8 mouse cellular contexts compared by ENCODE assay signal in genomic region chr17:12916588-12917380, GRCm38 (mm10). TPM values are rescaled to one million over a fixed set of nuclear protein-coding genes. Genes with fewer than 3 reads are reported as not detected.
DNase-seq lines count a peak whose midpoint lies in the region; ATAC-seq and TF ChIP-seq lines count a peak whose summit lies in the region.

No protein-coding gene starts in this region.

- peak overlapping the region; percentile 99 for H3K9ac ChIP-seq in heart, embryonic 16.5 days (ENCODE audit: low read length)
- H3K9ac ChIP-seq in CH12.LX (ENCODE audit: insufficient read depth, low read depth): peak overlapping the region; percentile 92
- H3K9ac ChIP-seq in heart, postnatal 0 days (replicated peaks; ENCODE audit: low read depth, low read length): peak overlapping the region; percentile 94
- peak overlapping the region; percentile 100 for H3K9ac ChIP-seq in liver, embryonic 11.5 days (ENCODE audit: low read depth, low read length)

- peak; percentile 30 for ATAC-seq in heart, embryonic 16.5 days (replicated peaks; ENCODE audit: extremely low read depth, insufficient read depth, low FRiP score)
- peak; percentile 32 for ATAC-seq in heart, postnatal 0 days (ENCODE audit: insufficient read depth, low read depth)
- peak; percentile 77 for ATAC-seq in liver, embryonic 11.5 days (replicated peaks; ENCODE audit: low FRiP score)

- dilution Hi-C loops in CH12.LX (cut with MboI; ENCODE audit: extremely low pct_ligation_motif_present, extremely low pct_unique_long_range_greater_than_20kb, low sequenced_read_pairs): no loop called here

- H3K79me2 ChIP-seq in CH12.LX (replicated peaks; ENCODE audit: control insufficient read depth, extremely low read depth, insufficient read depth, poor library complexity, severe bottlenecking) (peaks cover 59% of the 10 kb centered on the region), myocyte (ENCODE audit: control insufficient read depth, insufficient read depth) (peaks cover 60% of the 10 kb centered on the region)

- no peak for TF ChIP-seq RAD21 in CH12.LX (IDR thresholded peaks at IDR 0.05; ENCODE audit: low read depth, low read length)

- TF ChIP-seq POLR2A in CH12.LX (IDR thresholded peaks at IDR 0.05; ENCODE audit: low read depth, low read length): no peak; the same call in 1 of the 2 replicates
- TF ChIP-seq POLR2A in myocyte (IDR thresholded peaks at IDR 0.05; ENCODE audit: insufficient read length, low read depth): no peak

- peak overlapping the region; percentile 95 for H3K4me3 ChIP-seq in heart, embryonic 16.5 days (ENCODE audit: low read length)
- H3K4me3 ChIP-seq in CH12.LX (replicated peaks in 1 of 3; ENCODE audit: low read depth in 2 of 3, low read length in 2 of 3, poor library complexity in 1 of 3) (peak overlapping the region; percentile 78 to 94 (median 90)), myocyte (peak overlapping the region; percentile 95)
- H3K4me3 ChIP-seq in heart, postnatal 0 days (ENCODE audit: low read depth, low read length): peak overlapping the region; percentile 82
- H3K4me3 ChIP-seq in liver, embryonic 11.5 days (ENCODE audit: low read depth, low read length): peak overlapping the region; percentile 93

- H3K36me3 ChIP-seq in heart, embryonic 16.5 days (ENCODE audit: control insufficient read depth, insufficient read depth): peaks cover 45% of the 10 kb centered on the region
- peaks cover 39 to 59% of the 10 kb centered on the region in 2 experiments for H3K36me3 ChIP-seq in CH12.LX (replicated peaks in 1 of 2; ENCODE audit: control insufficient read depth in 1 of 2, insufficient read depth in 1 of 2, low read length in 1 of 2)
- H3K36me3 ChIP-seq in heart, postnatal 0 days (replicated peaks; ENCODE audit: control insufficient read depth, insufficient read depth, low read length): peaks cover 50% of the 10 kb centered on the region
- peaks cover 39% of the 10 kb centered on the region for H3K36me3 ChIP-seq in liver, embryonic 11.5 days (ENCODE audit: control insufficient read depth, insufficient read depth, low read length)
- H3K36me3 ChIP-seq in myocyte (ENCODE audit: control insufficient read depth, insufficient read depth): peaks cover 46% of the 10 kb centered on the region

- in situ Hi-C loops in CH12.LX (cut with MboI; ENCODE audit: low pct_ligation_motif_present, low pct_unique_long_range_greater_than_20kb, low sequenced_read_pairs): loop anchor here (5.0 kb wide), 1 partner anchor 34 kb away; no protein-coding TSS in a partner anchor

- under 1% methylated on average over 40 of the region's 40 CpGs for WGBS in heart, embryonic 16.5 days
- WGBS in heart, postnatal 0 days: under 1% methylated on average over 40 of the region's 40 CpGs
- under 1% methylated on average over 40 of the region's 40 CpGs for WGBS in liver, embryonic 11.5 days

- H3ac ChIP-seq in myocyte (ENCODE audit: control insufficient read depth, insufficient read length): peak overlapping the region; percentile 72

- H3K9me3 ChIP-seq in heart, embryonic 16.5 days (replicated peaks; ENCODE audit: control insufficient read depth, low read length): no peaks in the 10 kb centered on the region
- H3K9me3 ChIP-seq in CH12.LX (replicated peaks; ENCODE audit: low read length): no peaks in the 10 kb centered on the region
- no peaks in the 10 kb centered on the region for H3K9me3 ChIP-seq in heart, postnatal 0 days (replicated peaks; ENCODE audit: control insufficient read depth, low read length)
- H3K9me3 ChIP-seq in liver, embryonic 11.5 days (ENCODE audit: control insufficient read depth, low read length): no peaks in the 10 kb centered on the region

- no peak for DNase-seq in heart, adult 18-20 months
- peak; percentile 41 for DNase-seq in CH12.LX (ENCODE audit: extremely low read depth)
- peak; percentile 65 for DNase-seq in c-Kit-negative CD71-positive TER-119-positive erythroid progenitor cells, embryonic 14.5 days (ENCODE audit: low read depth, low spot score)
- DNase-seq in heart, postnatal 0 days (ENCODE audit: low spot score): peak; percentile 30
- DNase-seq in liver, embryonic 11.5 days (ENCODE audit: low spot score): no peak
- no peak for DNase-seq in cerebellum, postnatal 10 days

- peak overlapping the region; percentile 93 for H3K27ac ChIP-seq in heart, embryonic 16.5 days (ENCODE audit: low read length)
- peak overlapping the region; percentile 72 for H3K27ac ChIP-seq in CH12.LX (ENCODE audit: insufficient read depth, low read depth)
- peak overlapping the region; percentile 94 for H3K27ac ChIP-seq in heart, postnatal 0 days (ENCODE audit: low read depth)
- peak overlapping the region; percentile 95 for H3K27ac ChIP-seq in liver, embryonic 11.5 days (ENCODE audit: low read depth, low read length)

- peaks cover 13% of the 10 kb centered on the region for H3K4me1 ChIP-seq in heart, embryonic 16.5 days (ENCODE audit: control insufficient read depth, insufficient read depth, low read length)
- H3K4me1 ChIP-seq in CH12.LX (ENCODE audit: control insufficient read depth in 1 of 2, insufficient read depth in 2 of 2): peaks cover 3 to 51% of the 10 kb centered on the region in 2 experiments; a peak in 3 of 4 replicates
- H3K4me1 ChIP-seq in heart, postnatal 0 days (ENCODE audit: control insufficient read depth, insufficient read depth): peaks cover 7% of the 10 kb centered on the region
- H3K4me1 ChIP-seq in liver, embryonic 11.5 days (replicated peaks; ENCODE audit: control insufficient read depth, insufficient read depth, low read length): peaks cover 4% of the 10 kb centered on the region; the same call in 1 of the 2 replicates

- no peak for TF ChIP-seq EP300 in CH12.LX (IDR thresholded peaks at IDR 0.05; ENCODE audit: low read length)
- 0 out of 2 replicates have a peak, but pooled peaks have one; percentile 15 for TF ChIP-seq EP300 in heart, postnatal 0 days (IDR thresholded peaks at IDR 0.05; ENCODE audit: low read depth)

- TF ChIP-seq CTCF in CH12.LX (conservative IDR thresholded peaks at IDR 0.05 in 1 of 2, IDR thresholded peaks at IDR 0.05 in 1 of 2; ENCODE audit: low read depth in 2 of 2, low read length in 2 of 2): no peak
- no peak for TF ChIP-seq CTCF in heart, postnatal 0 days (IDR thresholded peaks at IDR 0.05; ENCODE audit: low read depth)

- H3K27me3 ChIP-seq in heart, embryonic 16.5 days (ENCODE audit: control insufficient read depth, insufficient read depth, low read length): no peaks in the 10 kb centered on the region
- no peaks in the 10 kb centered on the region for H3K27me3 ChIP-seq in CH12.LX (replicated peaks)
- no peaks in the 10 kb centered on the region for H3K27me3 ChIP-seq in heart, postnatal 0 days (ENCODE audit: control insufficient read depth, insufficient read depth, low read length)
- H3K27me3 ChIP-seq in liver, embryonic 11.5 days (replicated peaks; ENCODE audit: control insufficient read depth, insufficient read depth, low read length): no peaks in the 10 kb centered on the region
- no peaks in the 10 kb centered on the region for H3K27me3 ChIP-seq in myocyte (ENCODE audit: control insufficient read depth, insufficient read depth, insufficient read length)

- H3K4me2 ChIP-seq in heart, embryonic 16.5 days (ENCODE audit: low read depth, low read length): peak overlapping the region; percentile 91
- H3K4me2 ChIP-seq in CH12.LX (ENCODE audit: insufficient read depth, low read depth, poor library complexity, severe bottlenecking) (peak overlapping the region; percentile 42; the same call in 1 of the 2 replicates), myocyte (ENCODE audit: low read depth) (peak overlapping the region; percentile 84)
- peak overlapping the region; percentile 81 for H3K4me2 ChIP-seq in heart, postnatal 0 days (ENCODE audit: low read depth, low read length)
- H3K4me2 ChIP-seq in liver, embryonic 11.5 days: peak overlapping the region; percentile 66

RNA-seq across cellular contexts. Expression of gene Mrpl18, which starts 0.6 kb away (rescaled TPM):
- 191 and 213 TPM in 2 replicates for polyA plus RNA-seq in heart, embryonic 16.5 days (2015; fragmentation: Nextera tagmentation; extraction: Ambion mirVana)
- 100 to 1,000 TPM; 163 to 179 TPM for total RNA-seq in heart, adult 18-20 months (2021)
- total RNA-seq in CH12.LX (2012; rRNA removed) (132 and 184 TPM in 2 replicates), CH12.LX (2014; rRNA removed) (197 and 223 TPM in 2 replicates)
- polyA plus RNA-seq in CH12.LX (2012; ENCODE audit: insufficient read length, low read depth) (150 and 153 TPM in 2 replicates), myocyte (2012; fragmentation: generic; extraction: Trizol) (64.1 TPM)
- total RNA-seq in heart, postnatal 0 days (2014; rRNA removed; ENCODE audit: low replicate concordance): 77.5 and 154 TPM in 2 replicates
- 269 and 276 TPM in 2 replicates for polyA plus RNA-seq in heart, postnatal 0 days (2015; fragmentation: Nextera tagmentation; extraction: Ambion mirVana)
- polyA plus RNA-seq in liver, embryonic 11.5 days (2014; fragmentation: Nextera tagmentation; extraction: Ambion mirVana): 256 and 263 TPM in 2 replicates

RNA-seq across cellular contexts. Expression of gene Tcp1, which starts 1.3 kb away (rescaled TPM):
- polyA plus RNA-seq in heart, embryonic 16.5 days (2015; fragmentation: Nextera tagmentation; extraction: Ambion mirVana): 304 and 341 TPM in 2 replicates
- 100 to 1,000 TPM; 191 to 206 TPM for total RNA-seq in heart, adult 18-20 months (2021)
- total RNA-seq in CH12.LX (2012; rRNA removed) (540 and 569 TPM in 2 replicates), CH12.LX (2014; rRNA removed) (951 and 1,060 TPM in 2 replicates)
- polyA plus RNA-seq in CH12.LX (2012; ENCODE audit: insufficient read length, low read depth) (560 and 726 TPM in 2 replicates), myocyte (2012; fragmentation: generic; extraction: Trizol) (237 TPM)
- 330 and 467 TPM in 2 replicates for total RNA-seq in heart, postnatal 0 days (2014; rRNA removed; ENCODE audit: low replicate concordance)
- 245 and 252 TPM in 2 replicates for polyA plus RNA-seq in heart, postnatal 0 days (2015; fragmentation: Nextera tagmentation; extraction: Ambion mirVana)
- polyA plus RNA-seq in liver, embryonic 11.5 days (2014; fragmentation: Nextera tagmentation; extraction: Ambion mirVana): 549 and 610 TPM in 2 replicates

RNA-seq across cellular contexts. Expression of gene Pnldc1, which starts 6.8 kb away (rescaled TPM):
- 0.47 and 1.2 TPM in 2 replicates for polyA plus RNA-seq in heart, embryonic 16.5 days (2015; fragmentation: Nextera tagmentation; extraction: Ambion mirVana)
- under 1 TPM; 0.18 to 0.74 TPM for total RNA-seq in heart, adult 18-20 months (2021)
- total RNA-seq in CH12.LX (2012; rRNA removed) (0.25 and 0.84 TPM in 2 replicates), CH12.LX (2014; rRNA removed) (0.11 and 0.19 TPM in 2 replicates)
- polyA plus RNA-seq in CH12.LX (2012; ENCODE audit: insufficient read length, low read depth) (0.90 and 1.2 TPM in 2 replicates), myocyte (2012; fragmentation: generic; extraction: Trizol) (0.05 TPM)
- total RNA-seq in heart, postnatal 0 days (2014; rRNA removed; ENCODE audit: low replicate concordance): 0.43 TPM in 1 of 2 replicates, not detected in the other
- polyA plus RNA-seq in heart, postnatal 0 days (2015; fragmentation: Nextera tagmentation; extraction: Ambion mirVana): 0.38 and 0.45 TPM in 2 replicates
- polyA plus RNA-seq in liver, embryonic 11.5 days (2014; fragmentation: Nextera tagmentation; extraction: Ambion mirVana): 1.8 and 1.9 TPM in 2 replicates

RNA-seq across cellular contexts. Expression of gene Acat3, which starts 23.6 kb away (rescaled TPM):
- 0.30 and 0.33 TPM in 2 replicates for polyA plus RNA-seq in heart, embryonic 16.5 days (2015; fragmentation: Nextera tagmentation; extraction: Ambion mirVana)
- not detected for total RNA-seq in heart, adult 18-20 months (2021)
- 12.7 and 14.7 TPM in 2 replicates for total RNA-seq in CH12.LX (2012; rRNA removed)
- 0.31 and 1.4 TPM in 2 replicates for total RNA-seq in CH12.LX (2014; rRNA removed)
- 0.77 and 1.00 TPM in 2 replicates for polyA plus RNA-seq in CH12.LX (2012; ENCODE audit: insufficient read length, low read depth)
- total RNA-seq in heart, postnatal 0 days (2014; rRNA removed; ENCODE audit: low replicate concordance): 0.23 TPM in 1 of 2 replicates, not detected in the other
- 0.12 TPM in 1 of 2 replicates, not detected in the other for polyA plus RNA-seq in heart, postnatal 0 days (2015; fragmentation: Nextera tagmentation; extraction: Ambion mirVana)
- polyA plus RNA-seq in liver, embryonic 11.5 days (2014; fragmentation: Nextera tagmentation; extraction: Ambion mirVana): 0.62 and 1.1 TPM in 2 replicates
- 0.76 TPM for polyA plus RNA-seq in myocyte (2012; fragmentation: generic; extraction: Trizol)

RNA-seq across cellular contexts. Expression of gene Mrgprh, which starts 41.0 kb away (rescaled TPM):
- 0.24 TPM in 1 of 2 replicates, not detected in the other for polyA plus RNA-seq in heart, embryonic 16.5 days (2015; fragmentation: Nextera tagmentation; extraction: Ambion mirVana)
- 1 to 10 TPM; 6.0 to 7.0 TPM for total RNA-seq in heart, adult 18-20 months (2021)
- not detected in 2 replicates for total RNA-seq in CH12.LX (2012; rRNA removed)
- not detected in 2 replicates for total RNA-seq in CH12.LX (2014; rRNA removed)
- not detected in 2 replicates for polyA plus RNA-seq in CH12.LX (2012; ENCODE audit: insufficient read length, low read depth)
- total RNA-seq in heart, postnatal 0 days (2014; rRNA removed; ENCODE audit: low replicate concordance): 0.19 TPM in 1 of 2 replicates, not detected in the other
- 0.19 and 0.25 TPM in 2 replicates for polyA plus RNA-seq in heart, postnatal 0 days (2015; fragmentation: Nextera tagmentation; extraction: Ambion mirVana)
- not detected in 2 replicates for polyA plus RNA-seq in liver, embryonic 11.5 days (2014; fragmentation: Nextera tagmentation; extraction: Ambion mirVana)
- polyA plus RNA-seq in myocyte (2012; fragmentation: generic; extraction: Trizol): not detected

Comparison
In these comparisons a context has a peak if more than half of its experiments do, and no peak if none do; other contexts are left out.
1. DNase-seq: peak in CH12.LX (single experiment), c-Kit-negative CD71-positive TER-119-positive erythroid progenitor cells, embryonic 14.5 days (single experiment) and heart, postnatal 0 days (single experiment); none in heart, adult 18-20 months (0 of 2), liver, embryonic 11.5 days (single experiment) and cerebellum, postnatal 10 days (0 of 2).
2. Peak in every context shown above with its lines, with median percentiles within 50 percentile points of each other: ATAC-seq, H3K27ac ChIP-seq, H3K4me2 ChIP-seq, H3K4me3 ChIP-seq and H3K9ac ChIP-seq.